Mouse (Mus musculus) myocyte (in vitro differentiated cells): Measurements from ENCODE around the gene Mrtfa.

Experiments used
- CEBPB ChIP-seq: IDR thresholded peaks from 2 replicates; pipeline ENCODE4 v1.6.1; 2011; ENCODE audit warnings: mild to moderate bottlenecking, moderate library complexity; ENCODE audit not compliant: poor library complexity, insufficient read depth, severe bottlenecking
- E2F4 ChIP-seq: IDR thresholded peaks from one replicate; pipeline ENCODE4 v1.6.1; 2011; ENCODE audit warnings: mild to moderate bottlenecking, control low read depth, moderate library complexity; ENCODE audit not compliant: insufficient read depth
- MAX ChIP-seq: IDR thresholded peaks from one replicate; pipeline ENCODE4 v1.6.1; 2011; ENCODE audit warnings: low read depth, mild to moderate bottlenecking, control low read depth
- MYOD1 ChIP-seq, 3 experiments: IDR thresholded peaks; one replicate each; pipeline ENCODE4 v1.6.1; 2011; ENCODE audit warnings: control low read depth in 2 of 3, low read depth in 2 of 3, mild to moderate bottlenecking in 2 of 3, moderate library complexity in 1 of 3; ENCODE audit not compliant: insufficient read length in 2 of 3, control insufficient read depth in 1 of 3
- MYOG ChIP-seq, 3 experiments: IDR thresholded peaks; one replicate each; pipeline ENCODE4 v1.6.1; 2011; ENCODE audit warnings: control low read depth in 2 of 3, low read depth in 2 of 3, mild to moderate bottlenecking in 2 of 3; ENCODE audit not compliant: insufficient read length in 2 of 3, control insufficient read depth in 1 of 3, insufficient read depth in 1 of 3
- POLR2A ChIP-seq: IDR thresholded peaks from one replicate; pipeline ENCODE4 v1.6.1; 2011; ENCODE audit warnings: low read depth, mild to moderate bottlenecking, control low read depth, moderate library complexity; ENCODE audit not compliant: insufficient read length
- POLR2AphosphoS2 ChIP-seq: IDR thresholded peaks from one replicate; pipeline ENCODE4 v1.6.1; 2011; ENCODE audit warnings: low read depth, control low read depth; ENCODE audit not compliant: insufficient read length
- REST ChIP-seq: IDR thresholded peaks from one replicate; pipeline ENCODE4 v1.6.1; 2011; ENCODE audit warnings: mild to moderate bottlenecking, control low read depth, moderate library complexity; ENCODE audit not compliant: insufficient read depth, insufficient read length
- SRF ChIP-seq: IDR thresholded peaks from one replicate; pipeline ENCODE4 v1.6.1; 2011; ENCODE audit warnings: low read depth; ENCODE audit not compliant: control insufficient read depth, insufficient read length
- TCF12 ChIP-seq: IDR thresholded peaks from one replicate; pipeline ENCODE4 v1.6.1; 2011; ENCODE audit warnings: mild to moderate bottlenecking, control low read depth; ENCODE audit not compliant: poor library complexity, insufficient read depth, severe bottlenecking
- TCF3 ChIP-seq: IDR thresholded peaks from one replicate; pipeline ENCODE4 v1.6.1; 2011; ENCODE audit warnings: low read depth, control low read depth; ENCODE audit not compliant: insufficient read length
- USF1 ChIP-seq: IDR thresholded peaks from one replicate; pipeline ENCODE4 v1.6.1; 2011; ENCODE audit warnings: low read depth, mild to moderate bottlenecking, control low read depth, moderate library complexity

DNA sequence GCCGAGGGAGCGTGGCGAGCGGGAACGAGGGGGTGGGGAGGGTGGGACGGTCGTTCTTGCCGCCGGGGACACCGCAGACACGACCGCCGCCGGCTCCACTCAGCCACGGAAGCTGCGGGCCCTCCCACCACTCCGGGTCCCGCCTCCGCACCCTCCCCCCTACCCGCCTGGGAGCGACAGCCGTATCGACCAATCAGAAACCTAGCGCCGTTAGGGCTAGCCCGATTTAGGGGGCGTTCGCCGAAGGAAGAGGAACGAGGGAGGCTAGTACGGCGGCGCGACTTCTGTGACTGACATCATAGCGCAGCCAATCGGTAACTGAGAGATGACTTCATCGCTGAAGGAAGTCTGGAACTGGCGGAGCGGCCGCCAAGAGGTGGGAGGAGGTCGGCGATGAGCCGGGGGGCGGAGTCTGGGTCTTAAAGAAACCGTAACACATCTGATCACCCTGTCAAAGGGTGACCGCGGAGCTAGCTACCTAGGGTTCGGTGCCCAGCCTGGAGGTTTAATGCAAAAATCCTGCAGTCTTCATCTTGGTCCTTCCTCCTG lies at the start of gene Mrtfa:
- TF ChIP-seq POLR2A (peak; percentile 96), REST (no peak), USF1 (no peak), TCF3 (no peak), MAX (no peak), CEBPB (no peak), E2F4 (no peak), SRF (peak; percentile 88), MYOG (IDR thresholded peaks at IDR 0.05; ENCODE audit: control insufficient read depth in 1 of 3, insufficient read depth in 1 of 3, insufficient read length in 2 of 3, low read depth in 2 of 3) (no peak), TCF12 (no peak), POLR2AphosphoS2 (peak; percentile 92), MYOD1 (IDR thresholded peaks at IDR 0.05; ENCODE audit: control insufficient read depth in 1 of 3, insufficient read length in 2 of 3, low read depth in 2 of 3) (no peak)
